Mouse (Mus musculus) ES-Bruce4 (cell line): ENCODE measurements around the gene Mycbpap.

ENCODE experiments used
- CTCF ChIP-seq: IDR thresholded peaks from one replicate; pipeline ENCODE4 v1.8.1; 2011; ENCODE audit warnings: low read depth, low read length
- EP300 ChIP-seq: IDR thresholded peaks from 2 replicates; pipeline ENCODE4 v1.6.1; 2011; ENCODE audit warnings: low read depth, low read length; ENCODE audit not compliant: insufficient read depth
- POLR2A ChIP-seq: IDR thresholded peaks from one replicate; pipeline ENCODE4 v1.8.1; 2011; ENCODE audit warnings: low read length; ENCODE audit not compliant: insufficient read depth

DNA sequence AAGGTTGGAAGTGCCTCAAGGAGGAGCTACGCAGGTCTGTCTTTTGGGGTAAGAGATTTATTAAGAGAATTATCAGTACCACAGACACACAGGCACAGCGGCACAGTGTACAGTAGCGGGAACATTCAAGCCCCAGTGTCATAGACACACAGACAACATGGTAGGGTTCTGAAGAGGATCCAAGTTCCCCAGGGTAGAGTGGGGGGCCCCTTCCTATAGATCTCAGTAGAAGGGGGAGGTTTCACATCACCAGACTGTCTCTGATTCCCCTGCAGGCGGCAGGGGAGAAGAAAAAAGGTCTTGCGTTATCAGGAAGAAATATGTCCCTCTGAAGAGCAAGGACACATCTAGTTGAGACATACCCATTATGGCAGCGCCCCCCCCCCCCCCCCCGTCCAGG lies 18.2 kb upstream of the Mycbpap start:
- TF ChIP-seq CTCF (no peak), EP300 (no peak), POLR2A (no peak)
